Mouse (Mus musculus): ENCODE results near the gene Rorb. TPM values are rescaled to one million over a fixed set of nuclear protein-coding genes. Genes with fewer than 3 reads are reported as not detected.
A peak's percentile ranks its signal among the peaks of the same experiment; 100 is the strongest.

Gene Rorb
- polyA plus RNA-seq (2014; fragmentation: Nextera tagmentation; extraction: Ambion mirVana) = 0.10 and 0.18 TPM in 2 replicates

DNA sequence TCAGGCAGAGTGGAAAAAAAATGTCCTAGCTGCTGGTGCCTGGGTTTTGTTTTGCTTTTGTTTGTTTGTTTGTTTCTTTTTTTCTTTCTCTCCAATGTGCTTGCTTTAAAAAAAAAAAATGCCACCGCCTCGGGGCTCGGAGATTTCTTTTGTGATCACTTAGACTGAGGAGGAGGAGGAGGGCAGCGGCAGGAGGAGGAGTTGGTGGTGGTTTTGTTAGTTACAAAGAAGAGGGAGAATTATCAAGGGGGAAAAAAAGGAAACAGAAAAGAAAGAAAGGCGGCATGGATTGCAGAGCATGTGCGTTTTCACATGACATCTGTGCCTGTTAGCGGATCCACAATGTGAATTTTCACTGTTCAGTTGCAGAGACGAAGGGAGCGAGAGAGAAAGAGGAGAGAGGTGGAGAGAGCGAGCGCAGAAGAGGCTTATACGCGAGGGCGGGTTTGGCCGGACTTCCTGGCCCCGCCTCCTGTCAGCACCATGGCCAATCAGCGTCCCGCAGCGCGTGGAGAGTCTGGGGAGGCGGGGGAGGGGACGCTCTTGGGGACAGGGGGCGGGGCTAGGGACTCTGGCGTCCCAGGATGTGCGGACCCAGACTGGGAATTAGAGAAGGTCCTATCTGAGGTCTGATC lies at the start of gene Rorb:
Rorb (minus strand) TSS at position 404 of the 635 bp plus-strand sequence.
- no peaks in the 10 kb centered on the region for H3K9me3 ChIP-seq (ENCODE audit: control insufficient read depth, low read length)
- WGBS = under 1% methylated on average over 25 of the region's 25 CpGs
- no peaks in the 10 kb centered on the region for H3K36me3 ChIP-seq (ENCODE audit: control insufficient read depth, insufficient read depth, low read length)
- peaks cover 20% of the 10 kb centered on the region for H3K27me3 ChIP-seq (ENCODE audit: control insufficient read depth, insufficient read depth, low read length)
- H3K4me2 ChIP-seq (replicated peaks; ENCODE audit: low read depth, low read length) = peak within 1 kb of the TSS; percentile 93
- peak; percentile 99 for ATAC-seq (ENCODE audit: low FRiP score, low TSS enrichment)
- H3K4me3 ChIP-seq (ENCODE audit: low read length) = peak within 1 kb of the TSS; percentile 48
- H3K9ac ChIP-seq (ENCODE audit: low read depth, low read length) = peak within 1 kb of the TSS; percentile 7
- H3K4me1 ChIP-seq (ENCODE audit: control insufficient read depth, insufficient read depth, low read length) = 0 out of 2 replicates have a peak, but pooled peaks cover 6% of the 10 kb centered on the region
- no peak within 1 kb of the TSS for H3K27ac ChIP-seq (ENCODE audit: low read depth, low read length)

DNA sequence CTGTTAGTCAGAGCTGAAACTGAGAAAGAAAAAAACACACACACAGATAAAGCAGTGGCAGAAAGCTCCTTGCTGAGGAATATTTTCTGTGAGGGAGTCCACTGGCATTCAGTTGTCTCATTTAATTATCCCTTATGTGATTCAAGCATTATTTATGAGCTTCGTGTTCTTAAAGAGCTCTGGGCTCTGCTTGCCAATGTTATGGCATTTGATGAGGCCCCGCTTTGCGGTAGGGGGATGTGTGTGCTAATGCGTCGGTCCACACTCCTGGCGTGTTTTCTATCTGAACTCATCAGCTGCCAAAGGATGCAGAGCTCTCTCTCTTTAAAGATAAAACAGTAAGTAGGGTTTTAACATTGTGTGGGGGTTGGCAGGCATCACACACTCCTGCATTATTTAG lies 37.9 kb upstream of the Rorb start:
- Histone ChIP-seq H3K27me3 (ENCODE audit: control insufficient read depth, insufficient read depth, low read length) (no peaks in the 10 kb centered on the region), H3K4me1 (ENCODE audit: control insufficient read depth, insufficient read depth, low read length) (no peaks in the 10 kb centered on the region), H3K27ac (ENCODE audit: low read depth, low read length) (no peak overlapping the region), H3K9me3 (ENCODE audit: control insufficient read depth, low read length) (no peaks in the 10 kb centered on the region), H3K36me3 (ENCODE audit: control insufficient read depth, insufficient read depth, low read length) (no peaks in the 10 kb centered on the region), H3K4me3 (ENCODE audit: low read length) (no peak overlapping the region), H3K4me2 (replicated peaks; ENCODE audit: low read depth, low read length) (no peak overlapping the region), H3K9ac (ENCODE audit: low read depth, low read length) (no peak overlapping the region)
- ATAC-seq (ENCODE audit: low FRiP score, low TSS enrichment) = no peak
- WGBS = 76% methylated on average over 6 of the region's 6 CpGs

DNA sequence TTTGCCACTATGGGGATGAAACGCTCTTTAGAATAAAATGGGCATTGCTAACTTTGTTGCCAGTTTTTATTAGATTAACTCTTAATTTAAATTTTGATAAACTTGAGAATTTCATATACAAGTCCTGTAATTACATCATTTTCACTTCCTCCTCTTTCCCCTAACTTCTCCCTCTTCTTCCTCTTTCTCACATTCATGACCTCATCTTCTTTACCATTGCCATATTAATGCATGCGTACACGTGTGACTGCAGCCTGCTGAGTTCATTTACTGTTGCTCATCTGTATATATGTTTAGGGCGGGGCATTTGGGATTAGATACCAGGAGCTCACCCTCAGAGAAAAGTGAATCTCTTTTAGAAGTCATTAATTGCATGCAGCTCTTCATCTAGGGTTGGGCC lies 33.5 kb upstream of the Rorb start:
- no peak for ATAC-seq (ENCODE audit: low FRiP score, low TSS enrichment)

GRCm38 (mm10) chr19:19136856-19137255 lies 25.9 kb upstream of the Rorb start:
- Histone ChIP-seq H3K4me3 (ENCODE audit: low read length) (no peak overlapping the region), H3K9ac (ENCODE audit: low read depth, low read length) (no peak overlapping the region), H3K27me3 (ENCODE audit: control insufficient read depth, insufficient read depth, low read length) (no peaks in the 10 kb centered on the region), H3K9me3 (ENCODE audit: control insufficient read depth, low read length) (no peaks in the 10 kb centered on the region), H3K27ac (ENCODE audit: low read depth, low read length) (no peak overlapping the region), H3K36me3 (ENCODE audit: control insufficient read depth, insufficient read depth, low read length) (no peaks in the 10 kb centered on the region), H3K4me1 (ENCODE audit: control insufficient read depth, insufficient read depth, low read length) (no peaks in the 10 kb centered on the region), H3K4me2 (replicated peaks; ENCODE audit: low read depth, low read length) (no peak overlapping the region)
- ATAC-seq (ENCODE audit: low FRiP score, low TSS enrichment) = no peak
- 76% methylated on average over 2 of the region's 2 CpGs for WGBS

More for the DNA sequence above, 33.5 kb upstream of the Rorb start:
- Histone ChIP-seq H3K9me3 (ENCODE audit: control insufficient read depth, low read length) (no peaks in the 10 kb centered on the region), H3K27ac (ENCODE audit: low read depth, low read length) (no peak overlapping the region), H3K4me1 (ENCODE audit: control insufficient read depth, insufficient read depth, low read length) (no peaks in the 10 kb centered on the region), H3K9ac (ENCODE audit: low read depth, low read length) (no peak overlapping the region), H3K4me3 (ENCODE audit: low read length) (no peak overlapping the region), H3K4me2 (replicated peaks; ENCODE audit: low read depth, low read length) (no peak overlapping the region), H3K27me3 (ENCODE audit: control insufficient read depth, insufficient read depth, low read length) (no peaks in the 10 kb centered on the region), H3K36me3 (ENCODE audit: control insufficient read depth, insufficient read depth, low read length) (no peaks in the 10 kb centered on the region)
- WGBS = 90% methylated on average over 4 of the region's 4 CpGs

DNA sequence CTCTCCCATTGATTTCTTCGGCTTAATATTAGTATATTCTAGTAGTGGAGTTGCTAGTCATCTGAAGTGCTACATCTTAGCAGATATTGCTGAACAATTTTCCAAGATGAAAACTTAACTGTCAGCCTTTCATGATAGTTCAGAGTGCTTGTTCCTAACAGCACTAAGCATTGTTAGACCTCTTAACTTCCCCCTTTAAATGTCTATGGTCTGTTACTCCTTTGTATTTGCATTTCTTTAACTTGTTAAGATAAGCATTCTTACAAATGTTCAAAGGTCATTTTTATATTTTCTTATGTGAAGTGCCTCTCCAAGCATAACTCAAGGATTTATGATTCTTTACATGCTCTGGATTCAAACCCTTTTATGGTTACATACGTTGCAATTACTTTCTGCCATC lies 24.8 kb upstream of the Rorb start:
- H3K4me1 ChIP-seq (ENCODE audit: control insufficient read depth, insufficient read depth, low read length) = no peaks in the 10 kb centered on the region
- 82% methylated on average over 2 of the region's 2 CpGs for WGBS
- no peak overlapping the region for H3K4me3 ChIP-seq (ENCODE audit: low read length)
- no peak overlapping the region for H3K27ac ChIP-seq (ENCODE audit: low read depth, low read length)
- no peaks in the 10 kb centered on the region for H3K27me3 ChIP-seq (ENCODE audit: control insufficient read depth, insufficient read depth, low read length)
- H3K9ac ChIP-seq (ENCODE audit: low read depth, low read length) = no peak overlapping the region
- no peaks in the 10 kb centered on the region for H3K9me3 ChIP-seq (ENCODE audit: control insufficient read depth, low read length)
- no peak overlapping the region for H3K4me2 ChIP-seq (replicated peaks; ENCODE audit: low read depth, low read length)
- no peaks in the 10 kb centered on the region for H3K36me3 ChIP-seq (ENCODE audit: control insufficient read depth, insufficient read depth, low read length)
- ATAC-seq (ENCODE audit: low FRiP score, low TSS enrichment) = no peak

GRCm38 (mm10) chr19:19122324-19122723 lies 11.3 kb upstream of the Rorb start:
- no peak overlapping the region for H3K4me2 ChIP-seq (replicated peaks; ENCODE audit: low read depth, low read length)
- H3K4me3 ChIP-seq (ENCODE audit: low read length) = no peak overlapping the region
- H3K9me3 ChIP-seq (ENCODE audit: control insufficient read depth, low read length) = no peaks in the 10 kb centered on the region
- H3K9ac ChIP-seq (ENCODE audit: low read depth, low read length) = no peak overlapping the region
- whole genome bisulfite sequencing = 43% methylated on average over 2 of the region's 2 CpGs
- H3K27ac ChIP-seq (ENCODE audit: low read depth, low read length) = no peak overlapping the region
- ATAC-seq (ENCODE audit: low FRiP score, low TSS enrichment) = no peak
- no peaks in the 10 kb centered on the region for H3K27me3 ChIP-seq (ENCODE audit: control insufficient read depth, insufficient read depth, low read length)
- no peaks in the 10 kb centered on the region for H3K4me1 ChIP-seq (ENCODE audit: control insufficient read depth, insufficient read depth, low read length)
- no peaks in the 10 kb centered on the region for H3K36me3 ChIP-seq (ENCODE audit: control insufficient read depth, insufficient read depth, low read length)

- no peak overlapping the region for H3K4me3 ChIP-seq (ENCODE audit: low read length)
- H3K4me2 ChIP-seq (replicated peaks; ENCODE audit: low read depth, low read length) = no peak overlapping the region
- H3K27ac ChIP-seq (ENCODE audit: low read depth, low read length) = no peak overlapping the region
- no peaks in the 10 kb centered on the region for H3K9me3 ChIP-seq (ENCODE audit: control insufficient read depth, low read length)
- WGBS = 55% methylated on average over 4 of the region's 4 CpGs
- no peaks in the 10 kb centered on the region for H3K36me3 ChIP-seq (ENCODE audit: control insufficient read depth, insufficient read depth, low read length)
- 0 out of 2 replicates have a peak, but pooled peaks cover 6% of the 10 kb centered on the region for H3K4me1 ChIP-seq (ENCODE audit: control insufficient read depth, insufficient read depth, low read length)
- ATAC-seq (ENCODE audit: low FRiP score, low TSS enrichment) = no peak
- H3K9ac ChIP-seq (ENCODE audit: low read depth, low read length) = no peak overlapping the region
- H3K27me3 ChIP-seq (ENCODE audit: control insufficient read depth, insufficient read depth, low read length) = peaks cover 20% of the 10 kb centered on the region
Observed at GRCm38 (mm10) chr19:19112180-19112579, 1.2 kb upstream of the Rorb start.

DNA sequence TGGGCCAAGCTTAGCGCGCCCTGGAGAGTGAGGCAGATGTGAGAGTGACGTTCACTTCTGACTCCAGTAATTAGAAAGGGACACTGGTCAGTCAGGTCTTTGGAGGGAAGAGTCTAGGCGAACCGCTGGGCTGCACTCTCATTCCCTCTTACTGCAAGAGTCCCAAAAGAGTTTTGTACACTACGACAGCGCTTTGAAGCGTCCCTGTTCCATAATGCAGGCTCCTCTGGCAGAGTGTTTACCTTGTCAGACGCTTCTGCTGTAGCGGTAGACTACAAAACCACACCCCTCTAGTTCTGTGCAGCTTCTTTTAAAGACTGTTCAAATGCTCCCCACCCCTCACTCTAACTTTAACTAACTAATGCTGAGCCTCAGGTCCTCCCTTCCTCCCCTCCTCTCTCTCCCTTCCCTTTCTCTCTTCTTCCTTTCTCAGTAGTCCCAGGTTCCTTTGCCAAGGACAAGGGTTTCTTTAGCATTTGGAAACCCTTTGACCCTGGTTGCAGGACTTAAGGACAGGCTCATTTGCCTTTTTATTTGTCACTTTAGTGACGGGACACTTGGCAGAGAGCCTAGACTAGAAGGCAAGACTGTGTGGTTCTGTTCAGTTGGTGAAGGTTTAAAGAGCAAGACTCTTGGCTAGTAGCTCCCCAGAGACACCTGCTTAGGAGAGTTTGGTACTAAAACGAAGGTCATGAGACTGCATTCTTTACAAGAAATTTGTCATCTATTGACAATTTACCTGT lies 603 bp upstream of the Rorb start:
- 3% methylated on average over 12 of the region's 12 CpGs for WGBS
- Histone ChIP-seq H3K9ac (ENCODE audit: low read depth, low read length) (no peak overlapping the region), H3K4me3 (ENCODE audit: low read length) (peak overlapping the region; percentile 48), H3K36me3 (ENCODE audit: control insufficient read depth, insufficient read depth, low read length) (no peaks in the 10 kb centered on the region), H3K27me3 (ENCODE audit: control insufficient read depth, insufficient read depth, low read length) (peaks cover 20% of the 10 kb centered on the region), H3K4me2 (replicated peaks; ENCODE audit: low read depth, low read length) (peak overlapping the region; percentile 93), H3K4me1 (ENCODE audit: control insufficient read depth, insufficient read depth, low read length) (0 out of 2 replicates have a peak, but pooled peaks cover 6% of the 10 kb centered on the region), H3K9me3 (ENCODE audit: control insufficient read depth, low read length) (no peaks in the 10 kb centered on the region), H3K27ac (ENCODE audit: low read depth, low read length) (no peak overlapping the region)
- ATAC-seq (ENCODE audit: low FRiP score, low TSS enrichment) = no peak

All from kidney, embryonic 14.5 days (tissue).